Mouse (Mus musculus) hindbrain, embryonic 13.5 days (tissue): ENCODE data around the gene Ambra1. TPM values are rescaled to one million over a fixed set of nuclear protein-coding genes. Genes with fewer than 3 reads are reported as not detected.

ENCODE experiments used
- ATAC-seq: fragments of 200-750 bp; cut with Nextera tagmentation; 2 replicates; pipeline ENCODE4 v1.8.0; 2017; ENCODE audit warnings: moderate TSS enrichment; ENCODE audit not compliant: low FRiP score
- H3K27ac ChIP-seq: fragments of 300-500 bp; sonication (generic); 2 replicates; pipeline ENCODE4 v1.5.1; 2015; ENCODE audit warnings: inconsistent platforms, mild to moderate bottlenecking, moderate library complexity
- H3K27me3 ChIP-seq: fragments of 300-500 bp; sonication (generic); 2 replicates; pipeline ENCODE4 v1.6.1; 2015; ENCODE audit warnings: mild to moderate bottlenecking, inconsistent platforms
- H3K36me3 ChIP-seq: fragments of 300-500 bp; sonication (generic); 2 replicates; pipeline ENCODE4 v1.6.1; 2015; ENCODE audit warnings: mild to moderate bottlenecking, inconsistent platforms
- H3K4me1 ChIP-seq: fragments of 300-500 bp; sonication (generic); replicated peaks from 2 replicates; pipeline ENCODE4 v1.6.1; 2015; ENCODE audit warnings: inconsistent platforms
- H3K4me2 ChIP-seq: fragments of 300-500 bp; sonication (generic); 2 replicates; pipeline ENCODE4 v1.6.1; 2015; ENCODE audit warnings: inconsistent platforms, mild to moderate bottlenecking, moderate library complexity
- H3K4me3 ChIP-seq: fragments of 300-500 bp; sonication (generic); 2 replicates; pipeline ENCODE4 v1.5.1; 2015; ENCODE audit warnings: mild to moderate bottlenecking, inconsistent platforms
- H3K9ac ChIP-seq: fragments of 300-500 bp; sonication (generic); 2 replicates; pipeline ENCODE4 v1.6.1; 2015; ENCODE audit warnings: mild to moderate bottlenecking, inconsistent platforms
- H3K9me3 ChIP-seq: fragments of 300-500 bp; sonication (generic); 2 replicates; pipeline ENCODE4 v1.6.1; 2016; ENCODE audit warnings: inconsistent platforms
- WGBS: fragments of 180-500 bp; shearing (Covaris S2); methylation state at CpG from one replicate; pipeline ENCODE4 v1.1.7; 2015; 5-methylcytosine and 5-hydroxymethylcytosine counted together
- polyA plus RNA-seq: library from polyadenylated mRNA; unstranded; fragments of >200 nt; fragmentation: Nextera tagmentation; extraction: Ambion mirVana; gene quantifications from 2 replicates; pipeline ENCODE4 v1.2.1, GENCODE M21; 2015

Ambra1 gene
- polyA plus RNA-seq, 1 experiment from 2014 or later, result 21.8 TPM

DNA sequence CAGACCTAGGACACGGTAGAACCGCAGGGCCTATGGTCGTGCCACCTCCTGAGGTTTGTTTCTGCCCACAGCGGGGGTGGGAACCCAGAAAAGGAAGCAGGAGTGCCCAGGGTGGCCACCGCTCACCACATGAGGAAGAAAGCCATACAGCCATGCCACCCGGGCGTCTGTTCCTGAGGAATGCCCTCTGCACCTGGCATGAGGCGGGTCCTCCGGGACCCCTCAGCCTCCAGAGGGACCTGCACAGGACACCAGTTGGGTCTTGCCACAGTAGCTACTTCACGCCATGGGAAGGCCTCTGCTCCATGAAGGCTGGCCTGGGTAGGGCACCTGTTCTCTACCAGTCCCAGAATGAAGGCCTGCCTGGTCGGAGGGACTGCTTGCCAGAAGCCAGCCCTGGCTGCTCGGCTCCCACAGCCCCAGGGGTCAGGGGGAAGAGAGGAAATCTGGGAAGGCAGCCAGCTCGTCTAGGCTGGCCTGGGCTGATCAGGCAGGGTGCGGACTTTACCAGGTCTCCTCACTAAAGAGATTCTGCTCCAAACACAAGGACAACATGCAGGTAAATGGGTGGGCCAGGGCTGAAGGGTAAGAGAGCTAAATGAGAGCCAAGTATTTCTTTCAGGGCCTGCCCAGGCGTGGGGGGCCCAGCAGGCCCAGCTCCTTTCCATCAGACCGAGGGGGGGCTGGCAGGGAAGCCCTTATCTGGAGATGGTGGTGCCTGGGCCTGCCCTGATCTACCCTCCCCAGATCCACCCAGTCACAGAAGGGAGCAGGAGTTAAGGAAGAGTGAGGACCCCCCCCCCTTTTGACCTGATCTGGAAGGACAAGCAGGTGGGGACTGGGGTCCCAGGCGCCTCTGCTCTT is 219.7 kb downstream of the Ambra1 start:
- Histone ChIP-seq H3K9me3 (no peaks in the 10 kb centered on the region), H3K27ac (peak overlapping the region; percentile 73), H3K27me3 (peaks cover 3% of the 10 kb centered on the region; the same call in 1 of the 2 replicates), H3K4me1 (peaks cover 66% of the 10 kb centered on the region), H3K4me2 (peak overlapping the region; percentile 41), H3K4me3 (no peak overlapping the region; the same call in 1 of the 2 replicates), H3K36me3 (no peaks in the 10 kb centered on the region), H3K9ac (peak overlapping the region; percentile 63)
- peak; percentile 22 for ATAC-seq
- WGBS, result 71% methylated on average over 17 of the region's 17 CpGs

GRCm38 (mm10) chr2:91950275-91951085 is 220.5 kb downstream of the Ambra1 start:
- Histone ChIP-seq H3K4me2 (peak overlapping the region; percentile 41), H3K4me3 (no peak overlapping the region; the same call in 1 of the 2 replicates), H3K9me3 (no peaks in the 10 kb centered on the region), H3K9ac (peak overlapping the region; percentile 63), H3K4me1 (peaks cover 70% of the 10 kb centered on the region), H3K27ac (peak overlapping the region; percentile 73), H3K27me3 (no peaks in the 10 kb centered on the region), H3K36me3 (no peaks in the 10 kb centered on the region)
- peak; percentile 18 for ATAC-seq
- WGBS, result 17% methylated on average over 15 of the region's 15 CpGs

GRCm38 (mm10) chr2:91953825-91954224 is 223.9 kb downstream of the Ambra1 start:
- H3K4me2 ChIP-seq, result no peak overlapping the region
- no peaks in the 10 kb centered on the region for H3K36me3 ChIP-seq
- no peak overlapping the region for H3K9ac ChIP-seq
- no peaks in the 10 kb centered on the region for H3K9me3 ChIP-seq
- peak overlapping the region; percentile 52 for H3K27ac ChIP-seq
- ATAC-seq, result no peak
- 27% methylated on average over 5 of the region's 5 CpGs for WGBS
- no peaks in the 10 kb centered on the region for H3K27me3 ChIP-seq
- H3K4me1 ChIP-seq, result peaks cover 59% of the 10 kb centered on the region
- H3K4me3 ChIP-seq, result no peak overlapping the region

DNA sequence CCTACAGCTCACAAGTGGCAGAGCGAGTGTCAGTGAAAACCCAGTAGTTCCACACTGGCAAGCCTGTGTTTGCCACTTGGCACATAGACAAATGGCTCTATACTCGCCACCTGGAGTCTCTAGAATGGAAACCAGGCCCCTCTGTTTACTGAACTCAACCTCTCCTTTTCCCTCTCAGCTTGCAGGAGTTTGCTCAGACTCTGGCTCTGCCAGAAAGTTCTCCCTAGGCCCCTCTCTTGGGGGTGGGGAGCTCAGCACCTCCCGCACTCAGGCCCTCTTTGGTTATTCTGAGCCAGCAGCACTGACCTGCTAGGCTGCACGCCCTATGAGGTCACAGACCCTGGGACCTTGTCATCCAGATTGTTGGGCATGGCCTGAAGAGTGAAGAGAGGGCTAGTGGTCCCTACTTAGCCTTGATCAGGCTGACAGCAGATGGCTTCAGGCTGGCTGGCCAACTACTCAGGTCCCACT is 225.2 kb downstream of the Ambra1 start:
- H3K4me2 ChIP-seq, result no peak overlapping the region
- ATAC-seq, result no peak
- H3K4me1 ChIP-seq, result peaks cover 59% of the 10 kb centered on the region
- no peaks in the 10 kb centered on the region for H3K27me3 ChIP-seq
- no peaks in the 10 kb centered on the region for H3K9me3 ChIP-seq
- no peaks in the 10 kb centered on the region for H3K36me3 ChIP-seq
- H3K4me3 ChIP-seq, result no peak overlapping the region
- H3K9ac ChIP-seq, result no peak overlapping the region
- 0 out of 2 replicates have a peak overlapping the region, but pooled peaks have one; percentile 8 for H3K27ac ChIP-seq
- WGBS, result 83% methylated on average over 4 of the region's 4 CpGs

GRCm38 (mm10) chr2:91955875-91956274 is 225.9 kb downstream of the Ambra1 start:
- Histone ChIP-seq H3K27ac (no peak overlapping the region), H3K9ac (no peak overlapping the region), H3K4me2 (no peak overlapping the region), H3K4me3 (no peak overlapping the region), H3K36me3 (no peaks in the 10 kb centered on the region), H3K9me3 (no peaks in the 10 kb centered on the region), H3K4me1 (peaks cover 59% of the 10 kb centered on the region), H3K27me3 (no peaks in the 10 kb centered on the region)
- WGBS, result 85% methylated on average over 6 of the region's 6 CpGs
- ATAC-seq, result no peak

- WGBS, result 25% methylated on average over 4 of the region's 4 CpGs
- H3K4me1 ChIP-seq, result peaks cover 68% of the 10 kb centered on the region
- H3K4me2 ChIP-seq, result no peak overlapping the region
- H3K36me3 ChIP-seq, result no peaks in the 10 kb centered on the region
- no peaks in the 10 kb centered on the region for H3K9me3 ChIP-seq
- H3K4me3 ChIP-seq, result no peak overlapping the region
- peak; percentile 66 for ATAC-seq
- H3K27me3 ChIP-seq, result no peaks in the 10 kb centered on the region
- peak overlapping the region; percentile 40; the same call in 1 of the 2 replicates for H3K27ac ChIP-seq
- H3K9ac ChIP-seq, result no peak overlapping the region
Observed at GRCm38 (mm10) chr2:91957096-91957495, 227.2 kb downstream of the Ambra1 start.

- WGBS, result 77% methylated on average over 8 of the region's 8 CpGs
- Histone ChIP-seq H3K9me3 (no peaks in the 10 kb centered on the region), H3K36me3 (no peaks in the 10 kb centered on the region), H3K27me3 (no peaks in the 10 kb centered on the region), H3K4me2 (no peak overlapping the region), H3K27ac (no peak overlapping the region), H3K4me3 (no peak overlapping the region), H3K4me1 (peaks cover 77% of the 10 kb centered on the region), H3K9ac (no peak overlapping the region)
- no peak for ATAC-seq
Observed at GRCm38 (mm10) chr2:91958049-91958448, 228.1 kb downstream of the Ambra1 start.

GRCm38 (mm10) chr2:91958701-91959457 is 228.9 kb downstream of the Ambra1 start:
- Histone ChIP-seq H3K4me3 (no peak overlapping the region), H3K27me3 (no peaks in the 10 kb centered on the region), H3K9me3 (no peaks in the 10 kb centered on the region), H3K36me3 (no peaks in the 10 kb centered on the region), H3K9ac (no peak overlapping the region), H3K4me1 (peaks cover 72% of the 10 kb centered on the region), H3K4me2 (no peak overlapping the region), H3K27ac (peak overlapping the region; percentile 30; the same call in 1 of the 2 replicates)
- WGBS, result 53% methylated on average over 10 of the region's 10 CpGs
- ATAC-seq, result no peak

- Histone ChIP-seq H3K9me3 (no peaks in the 10 kb centered on the region), H3K4me1 (peaks cover 65% of the 10 kb centered on the region), H3K36me3 (no peaks in the 10 kb centered on the region), H3K4me3 (no peak overlapping the region), H3K4me2 (no peak overlapping the region), H3K27me3 (peaks cover 5% of the 10 kb centered on the region), H3K9ac (0 out of 2 replicates have a peak overlapping the region, but pooled peaks have one; percentile 19), H3K27ac (peak overlapping the region; percentile 30; the same call in 1 of the 2 replicates)
- WGBS, result 64% methylated on average over 11 of the region's 11 CpGs
- ATAC-seq, result no peak
Observed at GRCm38 (mm10) chr2:91959544-91960410, 229.8 kb downstream of the Ambra1 start.

GRCm38 (mm10) chr2:91960459-91960858 is 230.5 kb downstream of the Ambra1 start:
- H3K4me1 ChIP-seq, result peaks cover 59% of the 10 kb centered on the region
- H3K36me3 ChIP-seq, result no peaks in the 10 kb centered on the region
- H3K27ac ChIP-seq, result no peak overlapping the region
- no peak overlapping the region for H3K4me2 ChIP-seq
- H3K27me3 ChIP-seq, result peaks cover 12% of the 10 kb centered on the region
- no peak overlapping the region for H3K9ac ChIP-seq
- no peaks in the 10 kb centered on the region for H3K9me3 ChIP-seq
- no peak overlapping the region for H3K4me3 ChIP-seq
- WGBS, result 90% methylated on average over 5 of the region's 5 CpGs
- no peak for ATAC-seq
